Mouse (Mus musculus): ENCODE data around the gene Cux1. TPM values are rescaled to one million over a fixed set of nuclear protein-coding genes. Genes with fewer than 3 reads are reported as not detected.

Cux1 gene
- polyA plus RNA-seq, 1 experiment from 2014 or later, result 121 TPM

GRCm38 (mm10) chr5:136420342-136420741 lies 146.9 kb downstream of the Cux1 start:
- H3K4me2 ChIP-seq, result no peak overlapping the region
- no peak for ATAC-seq (replicated peaks)

GRCm38 (mm10) chr5:136417891-136418290 lies 149.4 kb downstream of the Cux1 start:
- peaks cover 17% of the 10 kb centered on the region; the same call in 1 of the 2 replicates for H3K4me1 ChIP-seq
- H3K36me3 ChIP-seq (replicated peaks), result no peaks in the 10 kb centered on the region
- no peaks in the 10 kb centered on the region for H3K9me3 ChIP-seq
- no peak overlapping the region for H3K4me2 ChIP-seq
- WGBS, result 99% methylated on average over 4 of the region's 4 CpGs
- no peaks in the 10 kb centered on the region for H3K27me3 ChIP-seq (replicated peaks)
- H3K9ac ChIP-seq, result no peak overlapping the region
- ATAC-seq (replicated peaks), result no peak
- H3K27ac ChIP-seq, result no peak overlapping the region
- H3K4me3 ChIP-seq, result no peak overlapping the region

More at GRCm38 (mm10) chr5:136420342-136420741, 146.9 kb downstream of the Cux1 start:
- Histone ChIP-seq H3K9me3 (no peaks in the 10 kb centered on the region), H3K36me3 (replicated peaks) (no peaks in the 10 kb centered on the region), H3K27me3 (replicated peaks) (no peaks in the 10 kb centered on the region), H3K4me1 (peaks cover 17% of the 10 kb centered on the region; the same call in 1 of the 2 replicates), H3K27ac (no peak overlapping the region), H3K4me3 (no peak overlapping the region), H3K9ac (no peak overlapping the region)
- WGBS, result 90% methylated on average over 3 of the region's 3 CpGs

- no peak overlapping the region for H3K27ac ChIP-seq
- ATAC-seq (replicated peaks), result no peak
- WGBS, result 74% methylated on average over 2 of the region's 2 CpGs
- H3K4me2 ChIP-seq, result no peak overlapping the region
- no peaks in the 10 kb centered on the region for H3K36me3 ChIP-seq (replicated peaks)
- no peaks in the 10 kb centered on the region for H3K9me3 ChIP-seq
- H3K27me3 ChIP-seq (replicated peaks), result no peaks in the 10 kb centered on the region
- peaks cover 12% of the 10 kb centered on the region; the same call in 1 of the 2 replicates for H3K4me1 ChIP-seq
- H3K9ac ChIP-seq, result no peak overlapping the region
- no peak overlapping the region for H3K4me3 ChIP-seq
Observed at GRCm38 (mm10) chr5:136414479-136414878, 152.8 kb downstream of the Cux1 start.

GRCm38 (mm10) chr5:136410681-136411181 lies 156.6 kb downstream of the Cux1 start:
- Histone ChIP-seq H3K4me2 (no peak overlapping the region), H3K27ac (no peak overlapping the region), H3K9me3 (no peaks in the 10 kb centered on the region), H3K4me1 (peaks cover 2% of the 10 kb centered on the region; the same call in 1 of the 2 replicates), H3K36me3 (replicated peaks) (peaks cover 4% of the 10 kb centered on the region; the same call in 1 of the 2 replicates), H3K27me3 (replicated peaks) (no peaks in the 10 kb centered on the region), H3K4me3 (no peak overlapping the region), H3K9ac (no peak overlapping the region)
- 79% methylated on average over 7 of the region's 7 CpGs for whole genome bisulfite sequencing
- ATAC-seq (replicated peaks), result no peak

GRCm38 (mm10) chr5:136406357-136406756 lies 160.9 kb downstream of the Cux1 start:
- no peak for ATAC-seq (replicated peaks)
- Histone ChIP-seq H3K9ac (no peak overlapping the region), H3K4me3 (no peak overlapping the region), H3K27me3 (replicated peaks) (no peaks in the 10 kb centered on the region), H3K4me2 (no peak overlapping the region), H3K4me1 (peaks cover 13% of the 10 kb centered on the region), H3K27ac (no peak overlapping the region), H3K36me3 (replicated peaks) (peaks cover 4% of the 10 kb centered on the region; the same call in 1 of the 2 replicates), H3K9me3 (no peaks in the 10 kb centered on the region)

- 43% methylated on average over 19 of the region's 19 CpGs for WGBS
- H3K4me2 ChIP-seq, result peak overlapping the region; percentile 32
Observed at GRCm38 (mm10) chr5:136403565-136403961, 163.7 kb downstream of the Cux1 start.

GRCm38 (mm10) chr5:136402622-136403564 lies 164.4 kb downstream of the Cux1 start:
- peaks cover 4% of the 10 kb centered on the region; the same call in 1 of the 2 replicates for H3K36me3 ChIP-seq (replicated peaks)
- peaks cover 13% of the 10 kb centered on the region for H3K4me1 ChIP-seq
- no peaks in the 10 kb centered on the region for H3K9me3 ChIP-seq
- peak overlapping the region; percentile 46 for H3K27ac ChIP-seq
- H3K4me3 ChIP-seq, result 0 out of 2 replicates have a peak overlapping the region, but pooled peaks have one; percentile 4
- ATAC-seq (replicated peaks), result no peak
- peak overlapping the region; percentile 32 for H3K4me2 ChIP-seq
- WGBS, result 68% methylated on average over 15 of the region's 15 CpGs
- no peaks in the 10 kb centered on the region for H3K27me3 ChIP-seq (replicated peaks)
- H3K9ac ChIP-seq, result no peak overlapping the region

More at GRCm38 (mm10) chr5:136403565-136403961, 163.7 kb downstream of the Cux1 start:
- Histone ChIP-seq H3K4me3 (0 out of 2 replicates have a peak overlapping the region, but pooled peaks have one; percentile 4), H3K9ac (no peak overlapping the region), H3K27ac (peak overlapping the region; percentile 46), H3K27me3 (replicated peaks) (no peaks in the 10 kb centered on the region), H3K36me3 (replicated peaks) (peaks cover 4% of the 10 kb centered on the region; the same call in 1 of the 2 replicates), H3K9me3 (no peaks in the 10 kb centered on the region), H3K4me1 (peaks cover 13% of the 10 kb centered on the region)
- 0 out of 2 replicates have a peak, but pooled peaks have one; percentile 52 for ATAC-seq (replicated peaks)

GRCm38 (mm10) chr5:136398706-136399105 lies 168.6 kb downstream of the Cux1 start:
- Histone ChIP-seq H3K27ac (no peak overlapping the region), H3K9me3 (no peaks in the 10 kb centered on the region), H3K27me3 (replicated peaks) (no peaks in the 10 kb centered on the region), H3K4me1 (peaks cover 10% of the 10 kb centered on the region), H3K4me2 (no peak overlapping the region), H3K36me3 (replicated peaks) (no peaks in the 10 kb centered on the region), H3K4me3 (no peak overlapping the region), H3K9ac (no peak overlapping the region)
- no peak for ATAC-seq (replicated peaks)
- WGBS, result 92% methylated on average over 3 of the region's 3 CpGs

GRCm38 (mm10) chr5:136396699-136397098 lies 170.6 kb downstream of the Cux1 start:
- H3K4me3 ChIP-seq, result no peak overlapping the region
- no peak overlapping the region for H3K9ac ChIP-seq
- no peak for ATAC-seq (replicated peaks)
- H3K4me1 ChIP-seq, result no peaks in the 10 kb centered on the region
- H3K4me2 ChIP-seq, result no peak overlapping the region
- WGBS, result 95% methylated on average over 1 of the region's 1 CpGs
- H3K9me3 ChIP-seq, result no peaks in the 10 kb centered on the region
- H3K27ac ChIP-seq, result no peak overlapping the region
- H3K27me3 ChIP-seq (replicated peaks), result no peaks in the 10 kb centered on the region
- H3K36me3 ChIP-seq (replicated peaks), result no peaks in the 10 kb centered on the region

GRCm38 (mm10) chr5:136396256-136396655 lies 171.0 kb downstream of the Cux1 start:
- H3K9me3 ChIP-seq, result no peaks in the 10 kb centered on the region
- no peak for ATAC-seq (replicated peaks)
- no peak overlapping the region for H3K27ac ChIP-seq
- no peaks in the 10 kb centered on the region for H3K4me1 ChIP-seq
- WGBS, result 86% methylated on average over 7 of the region's 7 CpGs
- no peak overlapping the region for H3K4me2 ChIP-seq
- H3K36me3 ChIP-seq (replicated peaks), result no peaks in the 10 kb centered on the region
- no peak overlapping the region for H3K4me3 ChIP-seq
- no peaks in the 10 kb centered on the region for H3K27me3 ChIP-seq (replicated peaks)
- no peak overlapping the region for H3K9ac ChIP-seq

- WGBS, result 75% methylated on average over 3 of the region's 3 CpGs
- H3K27ac ChIP-seq, result no peak overlapping the region
- H3K36me3 ChIP-seq (replicated peaks), result no peaks in the 10 kb centered on the region
- no peak overlapping the region for H3K9ac ChIP-seq
- ATAC-seq (replicated peaks), result no peak
- H3K4me2 ChIP-seq, result no peak overlapping the region
- H3K4me1 ChIP-seq, result no peaks in the 10 kb centered on the region
- no peaks in the 10 kb centered on the region for H3K27me3 ChIP-seq (replicated peaks)
- H3K9me3 ChIP-seq, result no peaks in the 10 kb centered on the region
- H3K4me3 ChIP-seq, result no peak overlapping the region
Observed at GRCm38 (mm10) chr5:136395600-136396195, 171.6 kb downstream of the Cux1 start.

GRCm38 (mm10) chr5:136394517-136395212 lies 172.6 kb downstream of the Cux1 start:
- no peak overlapping the region for H3K4me2 ChIP-seq
- H3K36me3 ChIP-seq (replicated peaks), result no peaks in the 10 kb centered on the region
- no peak overlapping the region for H3K27ac ChIP-seq
- H3K9me3 ChIP-seq, result no peaks in the 10 kb centered on the region
- no peak for ATAC-seq (replicated peaks)
- H3K27me3 ChIP-seq (replicated peaks), result no peaks in the 10 kb centered on the region
- no peaks in the 10 kb centered on the region for H3K4me1 ChIP-seq
- 90% methylated on average over 6 of the region's 6 CpGs for WGBS
- no peak overlapping the region for H3K9ac ChIP-seq
- no peak overlapping the region for H3K4me3 ChIP-seq

Data from midbrain, embryonic 15.5 days (tissue).